Mouse (Mus musculus) megakaryocyte, embryonic 14.5 days (primary cell): ENCODE results near the gene Lgals8.

Source experiments
- FLI1 ChIP-seq: IDR thresholded peaks from 2 replicates; pipeline ENCODE4 v1.6.1; 2012; ENCODE audit warnings: low read length, inconsistent platforms, mixed read lengths
- GATA1 ChIP-seq: IDR thresholded peaks from 3 replicates; pipeline ENCODE4 v1.6.1; 2012; ENCODE audit warnings: mixed read lengths, low read length, inconsistent platforms, borderline replicate concordance

GRCm38 (mm10) chr13:12453150-12453549 is 11.6 kb downstream of the Lgals8 start:
- TF ChIP-seq GATA1 (no peak), FLI1 (no peak)
